Mouse (Mus musculus): Measurements from ENCODE around the gene Crot. TPM values are rescaled to one million over a fixed set of nuclear protein-coding genes. Genes with fewer than 3 reads are reported as not detected.
"Not testable (repeated sequence)": the region's sequence is repeated elsewhere in the genome, so short reads cannot be mapped to it uniquely, and the experiment has no call there.

Gene Crot
- polyA plus RNA-seq, 1 experiment from 2014 or later = 33.6 TPM

- no peaks in the 10 kb centered on the region for H3K9me3 ChIP-seq (ENCODE audit: control insufficient read depth, low read length)
- no peak for ATAC-seq (ENCODE audit: low read depth)
- H3K36me3 ChIP-seq (ENCODE audit: control insufficient read depth, insufficient read depth, low read length) = no peaks in the 10 kb centered on the region
- H3K27me3 ChIP-seq (ENCODE audit: control insufficient read depth, insufficient read depth, low read depth, low read length) = no peaks in the 10 kb centered on the region
- no peaks in the 10 kb centered on the region for H3K4me1 ChIP-seq (replicated peaks; ENCODE audit: control insufficient read depth, insufficient read depth, low read length)
- H3K9ac ChIP-seq (ENCODE audit: low read length) = no peak overlapping the region
- no peak overlapping the region for H3K4me3 ChIP-seq (ENCODE audit: low read length)
- H3K4me2 ChIP-seq (ENCODE audit: low read depth, low read length) = no peak overlapping the region
- H3K27ac ChIP-seq (ENCODE audit: low read length) = no peak overlapping the region
- WGBS = 79% methylated on average over 9 of the region's 9 CpGs
These were observed 37.4 kb upstream of the Crot start for GRCm38 (mm10) chr5:9034535-9034934.

DNA sequence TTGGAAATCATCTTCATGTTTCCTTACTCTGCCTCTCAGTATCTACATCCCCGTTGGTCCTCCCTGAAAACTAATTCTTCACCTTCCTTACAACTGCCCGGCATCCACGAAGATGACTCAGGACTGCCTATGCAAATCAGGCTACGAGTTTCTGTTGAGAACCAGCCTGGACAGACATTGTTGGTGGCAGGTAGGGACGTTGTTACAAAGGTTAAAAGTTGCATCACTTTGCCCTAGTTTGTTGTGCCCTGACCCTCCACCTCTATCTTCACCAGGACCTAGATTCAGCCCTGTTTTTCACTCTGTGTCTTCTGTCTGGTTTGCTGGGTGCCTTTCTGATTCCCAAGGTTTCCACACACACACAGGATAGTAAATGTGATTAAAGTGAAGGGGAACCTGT lies 36.7 kb upstream of the Crot start:
- ATAC-seq (ENCODE audit: low read depth) = no peak
- Histone ChIP-seq H3K4me3 (ENCODE audit: low read length) (no peak overlapping the region), H3K9me3 (ENCODE audit: control insufficient read depth, low read length) (no peaks in the 10 kb centered on the region), H3K4me2 (ENCODE audit: low read depth, low read length) (no peak overlapping the region), H3K27ac (ENCODE audit: low read length) (no peak overlapping the region), H3K36me3 (ENCODE audit: control insufficient read depth, insufficient read depth, low read length) (no peaks in the 10 kb centered on the region), H3K27me3 (ENCODE audit: control insufficient read depth, insufficient read depth, low read depth, low read length) (no peaks in the 10 kb centered on the region), H3K9ac (ENCODE audit: low read length) (no peak overlapping the region), H3K4me1 (replicated peaks; ENCODE audit: control insufficient read depth, insufficient read depth, low read length) (no peaks in the 10 kb centered on the region)
- WGBS = 80% methylated on average over 5 of the region's 5 CpGs

- H3K4me3 ChIP-seq (ENCODE audit: low read length) = no peak overlapping the region
- no peaks in the 10 kb centered on the region for H3K36me3 ChIP-seq (ENCODE audit: control insufficient read depth, insufficient read depth, low read length)
- ATAC-seq (ENCODE audit: low read depth) = no peak
- no peaks in the 10 kb centered on the region for H3K27me3 ChIP-seq (ENCODE audit: control insufficient read depth, insufficient read depth, low read depth, low read length)
- no peak overlapping the region for H3K9ac ChIP-seq (ENCODE audit: low read length)
- no peaks in the 10 kb centered on the region for H3K4me1 ChIP-seq (replicated peaks; ENCODE audit: control insufficient read depth, insufficient read depth, low read length)
- H3K4me2 ChIP-seq (ENCODE audit: low read depth, low read length) = no peak overlapping the region
- no peak overlapping the region for H3K27ac ChIP-seq (ENCODE audit: low read length)
- no peaks in the 10 kb centered on the region for H3K9me3 ChIP-seq (ENCODE audit: control insufficient read depth, low read length)
- WGBS = 77% methylated on average over 1 of the region's 1 CpGs
These were observed 35.5 kb upstream of the Crot start for GRCm38 (mm10) chr5:9032641-9033040.

GRCm38 (mm10) chr5:9032101-9032590 lies 35.0 kb upstream of the Crot start:
- no peak for ATAC-seq (ENCODE audit: low read depth)
- Histone ChIP-seq H3K27ac (ENCODE audit: low read length) (no peak overlapping the region), H3K4me3 (ENCODE audit: low read length) (no peak overlapping the region), H3K9me3 (ENCODE audit: control insufficient read depth, low read length) (no peaks in the 10 kb centered on the region), H3K4me1 (replicated peaks; ENCODE audit: control insufficient read depth, insufficient read depth, low read length) (no peaks in the 10 kb centered on the region), H3K9ac (ENCODE audit: low read length) (no peak overlapping the region), H3K36me3 (ENCODE audit: control insufficient read depth, insufficient read depth, low read length) (no peaks in the 10 kb centered on the region), H3K27me3 (ENCODE audit: control insufficient read depth, insufficient read depth, low read depth, low read length) (no peaks in the 10 kb centered on the region), H3K4me2 (ENCODE audit: low read depth, low read length) (no peak overlapping the region)
- 80% methylated on average over 8 of the region's 8 CpGs for WGBS

DNA sequence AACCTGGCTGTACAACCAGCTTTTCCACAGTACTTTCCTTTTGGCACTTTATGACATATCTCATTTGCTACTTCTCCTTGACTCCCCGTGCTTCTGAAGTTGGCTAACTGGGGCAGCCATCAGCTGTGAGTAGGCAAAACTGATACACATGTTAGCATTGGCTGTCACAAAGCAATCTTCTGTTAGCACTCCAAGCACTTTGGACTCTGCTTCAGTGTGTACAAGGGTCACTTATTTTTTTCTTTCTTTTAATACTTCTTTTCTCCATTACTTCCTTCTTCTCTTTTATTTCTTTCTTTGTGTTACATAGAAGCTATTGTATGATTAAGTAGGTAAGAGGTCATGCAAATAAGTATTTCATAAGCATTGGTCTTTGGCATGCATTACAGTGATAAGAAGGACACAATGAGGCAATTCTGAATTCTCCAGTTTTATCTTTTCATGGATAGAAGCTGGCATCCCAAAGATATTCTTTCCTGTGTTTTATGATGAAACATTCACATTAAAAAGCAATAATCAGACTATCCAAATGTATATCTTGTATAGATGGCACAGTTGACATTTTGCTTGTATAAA lies 31.2 kb upstream of the Crot start:
- no peak overlapping the region for H3K9ac ChIP-seq (ENCODE audit: low read length)
- WGBS = 23% methylated on average over 1 of the region's 1 CpGs
- H3K4me2 ChIP-seq (ENCODE audit: low read depth, low read length) = no peak overlapping the region
- H3K9me3 ChIP-seq (ENCODE audit: control insufficient read depth, low read length) = no peaks in the 10 kb centered on the region
- no peaks in the 10 kb centered on the region for H3K27me3 ChIP-seq (ENCODE audit: control insufficient read depth, insufficient read depth, low read depth, low read length)
- no peak for ATAC-seq (ENCODE audit: low read depth)
- H3K4me1 ChIP-seq (replicated peaks; ENCODE audit: control insufficient read depth, insufficient read depth, low read length) = no peaks in the 10 kb centered on the region
- no peak overlapping the region for H3K27ac ChIP-seq (ENCODE audit: low read length)
- H3K4me3 ChIP-seq (ENCODE audit: low read length) = no peak overlapping the region
- no peaks in the 10 kb centered on the region for H3K36me3 ChIP-seq (ENCODE audit: control insufficient read depth, insufficient read depth, low read length)

GRCm38 (mm10) chr5:9015352-9015751 lies 18.2 kb upstream of the Crot start:
- WGBS = 58% methylated on average over 3 of the region's 3 CpGs
- H3K9ac ChIP-seq (ENCODE audit: low read length) = no peak overlapping the region
- H3K9me3 ChIP-seq (ENCODE audit: control insufficient read depth, low read length) = no peaks in the 10 kb centered on the region
- ATAC-seq (ENCODE audit: low read depth) = no peak
- H3K36me3 ChIP-seq (ENCODE audit: control insufficient read depth, insufficient read depth, low read length) = no peaks in the 10 kb centered on the region
- H3K27ac ChIP-seq (ENCODE audit: low read length) = no peak overlapping the region
- H3K27me3 ChIP-seq (ENCODE audit: control insufficient read depth, insufficient read depth, low read depth, low read length) = no peaks in the 10 kb centered on the region
- no peaks in the 10 kb centered on the region for H3K4me1 ChIP-seq (replicated peaks; ENCODE audit: control insufficient read depth, insufficient read depth, low read length)
- no peak overlapping the region for H3K4me3 ChIP-seq (ENCODE audit: low read length)
- no peak overlapping the region for H3K4me2 ChIP-seq (ENCODE audit: low read depth, low read length)

DNA sequence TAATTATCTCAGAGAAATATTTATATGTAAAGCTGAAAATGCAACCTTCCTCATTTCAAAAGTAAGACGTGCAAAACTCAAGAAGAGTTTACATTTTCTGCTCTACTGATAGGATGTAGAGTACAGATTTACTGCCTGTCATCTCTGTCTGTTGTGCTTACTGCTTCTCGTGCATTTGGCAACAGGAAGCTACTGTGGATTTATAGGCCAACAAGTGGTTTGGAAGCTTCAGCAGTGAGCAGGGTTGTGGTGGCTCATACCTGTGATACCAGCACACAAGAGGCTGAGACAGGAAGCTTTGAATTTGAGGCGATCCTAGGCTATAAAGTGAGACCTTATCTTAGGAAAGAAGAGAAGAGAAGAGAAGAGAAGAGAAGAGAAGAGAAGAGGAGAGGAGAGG lies 17.6 kb upstream of the Crot start:
- Histone ChIP-seq H3K27ac (ENCODE audit: low read length) (no peak overlapping the region), H3K9ac (ENCODE audit: low read length) (no peak overlapping the region), H3K27me3 (ENCODE audit: control insufficient read depth, insufficient read depth, low read depth, low read length) (no peaks in the 10 kb centered on the region), H3K4me2 (ENCODE audit: low read depth, low read length) (no peak overlapping the region), H3K4me1 (replicated peaks; ENCODE audit: control insufficient read depth, insufficient read depth, low read length) (no peaks in the 10 kb centered on the region), H3K9me3 (ENCODE audit: control insufficient read depth, low read length) (no peaks in the 10 kb centered on the region), H3K36me3 (ENCODE audit: control insufficient read depth, insufficient read depth, low read length) (no peaks in the 10 kb centered on the region), H3K4me3 (ENCODE audit: low read length) (no peak overlapping the region)
- 54% methylated on average over 3 of the region's 3 CpGs for WGBS
- no peak for ATAC-seq (ENCODE audit: low read depth)

DNA sequence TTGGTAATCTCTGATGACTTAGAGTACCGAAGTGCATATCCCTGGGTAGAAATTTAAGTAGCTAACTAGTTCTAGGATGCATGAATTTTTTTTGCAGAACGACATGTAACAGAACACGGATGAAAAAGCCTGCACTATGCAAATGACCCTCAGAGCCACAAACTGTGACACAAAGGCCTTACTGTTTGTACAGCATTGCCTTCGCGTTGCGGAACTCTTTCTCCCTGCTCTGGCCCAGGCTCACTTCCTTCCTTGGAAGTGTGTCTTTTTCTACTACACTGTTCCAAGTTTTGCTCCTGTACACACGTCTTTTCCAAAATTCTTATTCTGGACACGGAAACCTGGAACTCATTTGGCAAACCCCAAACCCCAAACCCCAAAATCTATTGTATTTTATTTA lies 14.2 kb upstream of the Crot start:
- no peak overlapping the region for H3K9ac ChIP-seq (ENCODE audit: low read length)
- H3K4me2 ChIP-seq (ENCODE audit: low read depth, low read length) = no peak overlapping the region
- H3K4me1 ChIP-seq (replicated peaks; ENCODE audit: control insufficient read depth, insufficient read depth, low read length) = no peaks in the 10 kb centered on the region
- H3K36me3 ChIP-seq (ENCODE audit: control insufficient read depth, insufficient read depth, low read length) = no peaks in the 10 kb centered on the region
- no peak overlapping the region for H3K27ac ChIP-seq (ENCODE audit: low read length)
- WGBS = 63% methylated on average over 8 of the region's 8 CpGs
- H3K4me3 ChIP-seq (ENCODE audit: low read length) = no peak overlapping the region
- no peaks in the 10 kb centered on the region for H3K27me3 ChIP-seq (ENCODE audit: control insufficient read depth, insufficient read depth, low read depth, low read length)
- no peaks in the 10 kb centered on the region for H3K9me3 ChIP-seq (ENCODE audit: control insufficient read depth, low read length)
- ATAC-seq (ENCODE audit: low read depth) = no peak

DNA sequence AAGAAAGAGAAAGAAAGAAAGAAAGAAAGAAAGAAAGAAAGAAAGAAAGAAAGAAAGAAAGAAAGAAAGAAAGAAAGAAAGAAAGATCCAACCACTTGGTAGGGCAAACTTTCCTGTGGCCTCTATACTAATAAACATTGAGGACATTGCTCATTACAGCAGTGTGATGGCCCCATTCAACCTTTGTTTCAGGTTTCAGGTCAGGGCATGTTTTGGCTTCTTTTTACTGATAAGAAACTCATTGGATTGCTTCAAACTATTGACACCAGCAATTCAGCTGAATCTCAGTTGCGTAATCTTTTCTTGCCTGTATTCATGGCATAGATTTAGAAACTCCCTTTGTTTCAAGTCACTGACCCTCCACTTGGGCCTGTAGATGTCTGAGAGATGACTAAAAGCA lies 13.0 kb upstream of the Crot start:
- no peaks in the 10 kb centered on the region for H3K36me3 ChIP-seq (ENCODE audit: control insufficient read depth, insufficient read depth, low read length)
- no peak overlapping the region for H3K4me3 ChIP-seq (ENCODE audit: low read length)
- H3K4me1 ChIP-seq (replicated peaks; ENCODE audit: control insufficient read depth, insufficient read depth, low read length) = no peaks in the 10 kb centered on the region
- H3K9ac ChIP-seq (ENCODE audit: low read length) = no peak overlapping the region
- ATAC-seq (ENCODE audit: low read depth) = no peak
- 80% methylated on average over 1 of the region's 1 CpGs for WGBS
- H3K9me3 ChIP-seq (ENCODE audit: control insufficient read depth, low read length) = no peaks in the 10 kb centered on the region
- H3K4me2 ChIP-seq (ENCODE audit: low read depth, low read length) = no peak overlapping the region
- no peak overlapping the region for H3K27ac ChIP-seq (ENCODE audit: low read length)
- H3K27me3 ChIP-seq (ENCODE audit: control insufficient read depth, insufficient read depth, low read depth, low read length) = no peaks in the 10 kb centered on the region

DNA sequence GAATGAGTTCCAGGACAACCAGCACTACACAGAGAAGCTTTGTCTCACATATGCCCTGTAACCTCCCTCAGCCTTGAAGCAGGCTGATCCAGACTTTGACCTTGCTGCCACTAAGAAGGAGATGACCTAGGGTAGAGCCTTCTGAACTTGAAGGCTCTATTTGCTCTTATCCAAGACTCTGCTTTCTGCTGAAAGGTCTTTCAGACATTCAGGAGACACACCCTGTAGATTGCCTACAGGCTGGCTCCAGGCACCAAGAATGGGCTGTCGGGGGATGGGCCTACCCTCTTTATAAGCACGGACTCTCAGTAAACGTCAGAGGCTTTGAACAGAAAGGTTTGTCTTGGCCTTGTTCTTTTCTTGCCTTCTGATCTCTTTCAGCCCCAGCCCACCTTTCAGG lies 9.5 kb upstream of the Crot start:
- H3K27ac ChIP-seq (ENCODE audit: low read length); H3K9me3 ChIP-seq (ENCODE audit: control insufficient read depth, low read length); H3K27me3 ChIP-seq (ENCODE audit: control insufficient read depth, insufficient read depth, low read depth, low read length); H3K4me2 ChIP-seq (ENCODE audit: low read depth, low read length); H3K9ac ChIP-seq (ENCODE audit: low read length); ATAC-seq (ENCODE audit: low read depth); H3K4me3 ChIP-seq (ENCODE audit: low read length); H3K4me1 ChIP-seq (replicated peaks; ENCODE audit: control insufficient read depth, insufficient read depth, low read length); H3K36me3 ChIP-seq (ENCODE audit: control insufficient read depth, insufficient read depth, low read length): not testable (repeated sequence)
- 56% methylated on average over 3 of the region's 3 CpGs for WGBS
